Mouse (Mus musculus): ENCODE results near the gene Tmem141.

- TF ChIP-seq CTCF (IDR thresholded peaks at IDR 0.05; ENCODE audit: control insufficient read depth, insufficient read depth, insufficient read length), result no peak
- no peak for TF ChIP-seq MAX (IDR thresholded peaks at IDR 0.05)
- TF ChIP-seq CEBPB (IDR thresholded peaks at IDR 0.05; ENCODE audit: low read depth), result no peak
Measured at GRCm38 (mm10) chr2:25657652-25658051, 35.8 kb upstream of the Tmem141 start, which contains the start of gene Lcn5.

Measured in C2C12 (cell line).